Mouse (Mus musculus) lung, adult 2 months (tissue): ENCODE data around the gene Ttc29.

Source experiments
- CTCF ChIP-seq: fragments of 200-500 bp; IDR thresholded peaks from 2 replicates; pipeline ENCODE4 v1.5.1; 2011; ENCODE audit warnings: mild to moderate bottlenecking, low read length, control low read depth; ENCODE audit not compliant: insufficient read depth
- POLR2A ChIP-seq: fragments of 200-500 bp; IDR thresholded peaks from 2 replicates; pipeline ENCODE4 v1.6.1; 2011; ENCODE audit warnings: low read depth, mild to moderate bottlenecking, control low read depth, low read length, borderline replicate concordance; ENCODE audit errors: extremely low read depth

- TF ChIP-seq CTCF (no peak), POLR2A (no peak)
Measured at GRCm38 (mm10) chr8:78420101-78420503, 207.0 kb downstream of the Ttc29 start.
